Mouse (Mus musculus): ENCODE data around the gene Olfr494. TPM values are rescaled to one million over a fixed set of nuclear protein-coding genes. Genes with fewer than 3 reads are reported as not detected.

Gene Olfr494
- not detected in 2 replicates for polyA plus RNA-seq (2016; fragmentation: Nextera tagmentation; extraction: Ambion mirVana)

DNA sequence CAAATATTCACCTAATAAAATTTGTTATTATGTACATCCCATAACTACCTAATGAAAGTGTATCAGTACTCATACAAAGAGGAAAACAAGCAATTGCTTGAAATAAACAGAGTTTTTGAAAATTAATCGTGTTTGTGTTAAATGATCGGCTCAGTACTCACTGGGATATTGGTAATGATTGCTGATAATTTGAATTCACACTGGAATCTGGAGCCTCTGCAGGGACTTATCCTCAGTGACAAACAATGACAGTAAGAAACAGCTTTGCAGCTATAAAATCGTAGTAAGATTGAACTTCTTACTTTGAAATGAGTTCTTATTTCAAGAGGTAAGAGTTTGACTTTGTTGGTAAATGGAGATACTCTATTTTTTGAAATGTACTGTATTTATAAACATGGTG lies at the start of gene Olfr494:
Olfr494 (plus strand) TSS at position 301 of the 400 bp plus-strand sequence.
- Histone ChIP-seq H3K36me3 (no peaks in the 10 kb centered on the region), H3K9me3 (replicated peaks) (no peaks in the 10 kb centered on the region), H3K27ac (no peak within 1 kb of the TSS), H3K4me1 (no peaks in the 10 kb centered on the region), H3K4me2 (no peak within 1 kb of the TSS), H3K4me3 (no peak within 1 kb of the TSS), H3K9ac (no peak within 1 kb of the TSS), H3K27me3 (replicated peaks) (no peaks in the 10 kb centered on the region)
- no peak for ATAC-seq
- 58% methylated on average over 3 of the region's 3 CpGs for WGBS (ENCODE audit: insufficient replicate concordance)

DNA sequence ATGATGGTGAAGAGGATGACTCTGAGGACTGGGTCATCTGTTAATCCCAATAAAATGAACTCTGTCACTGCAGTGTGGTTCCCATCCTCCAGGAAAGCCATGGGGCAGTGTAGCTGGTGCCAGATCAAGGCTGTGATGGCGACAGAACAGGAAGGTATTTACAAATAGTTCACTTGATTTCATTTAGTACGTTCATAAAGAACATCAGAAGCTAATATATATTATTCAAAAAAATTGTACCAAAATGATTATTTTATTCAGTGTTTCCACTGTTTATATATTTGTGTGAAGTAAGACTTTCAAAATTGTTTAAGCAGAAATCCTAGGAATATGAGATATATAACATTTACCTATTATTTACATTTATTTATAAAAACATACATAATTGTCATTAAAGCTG lies 41.6 kb upstream of the Olfr494 start, which contains the start of gene Olfr492:
Olfr492 (minus strand) TSS at position 101 of the 400 bp plus-strand sequence.
- H3K36me3 ChIP-seq, result no peaks in the 10 kb centered on the region
- H3K4me1 ChIP-seq, result no peaks in the 10 kb centered on the region
- no peaks in the 10 kb centered on the region for H3K9me3 ChIP-seq (replicated peaks)
- no peak within 1 kb of the TSS for H3K9ac ChIP-seq
- H3K4me3 ChIP-seq, result no peak within 1 kb of the TSS
- ATAC-seq, result no peak
- H3K27ac ChIP-seq, result no peak within 1 kb of the TSS
- 51% methylated on average over 2 of the region's 2 CpGs for WGBS (ENCODE audit: insufficient replicate concordance)
- no peaks in the 10 kb centered on the region for H3K27me3 ChIP-seq (replicated peaks)
- H3K4me2 ChIP-seq, result no peak within 1 kb of the TSS

DNA sequence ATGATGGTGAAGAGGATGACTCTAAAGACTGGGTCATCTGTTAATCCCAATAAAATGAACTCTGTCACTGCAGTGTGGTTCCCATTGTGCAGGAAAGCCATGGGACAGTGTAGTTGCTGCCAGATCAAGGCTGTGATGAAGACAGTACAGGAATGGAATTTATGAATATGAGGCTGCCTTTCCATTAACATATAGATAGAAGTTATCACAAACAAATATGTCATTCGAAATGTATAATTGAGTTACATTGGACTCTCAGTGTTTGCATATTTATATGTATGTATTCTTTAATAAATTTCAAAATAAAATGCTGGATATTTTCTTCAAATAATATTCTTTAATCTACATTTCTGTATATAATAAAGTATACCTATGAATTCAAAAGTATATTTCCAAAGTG lies 18.3 kb upstream of the Olfr494 start, which contains the start of gene Olfr493:
Olfr493 (minus strand) TSS at position 101 of the 400 bp plus-strand sequence.
- ATAC-seq, result no peak
- H3K27me3 ChIP-seq (replicated peaks), result no peaks in the 10 kb centered on the region
- H3K27ac ChIP-seq, result no peak within 1 kb of the TSS
- no peak within 1 kb of the TSS for H3K9ac ChIP-seq
- no peak within 1 kb of the TSS for H3K4me3 ChIP-seq
- WGBS (ENCODE audit: insufficient replicate concordance), result 30% methylated on average over 1 of the region's 1 CpGs
- no peak within 1 kb of the TSS for H3K4me2 ChIP-seq
- no peaks in the 10 kb centered on the region for H3K9me3 ChIP-seq (replicated peaks)
- H3K4me1 ChIP-seq, result no peaks in the 10 kb centered on the region
- H3K36me3 ChIP-seq, result no peaks in the 10 kb centered on the region

DNA sequence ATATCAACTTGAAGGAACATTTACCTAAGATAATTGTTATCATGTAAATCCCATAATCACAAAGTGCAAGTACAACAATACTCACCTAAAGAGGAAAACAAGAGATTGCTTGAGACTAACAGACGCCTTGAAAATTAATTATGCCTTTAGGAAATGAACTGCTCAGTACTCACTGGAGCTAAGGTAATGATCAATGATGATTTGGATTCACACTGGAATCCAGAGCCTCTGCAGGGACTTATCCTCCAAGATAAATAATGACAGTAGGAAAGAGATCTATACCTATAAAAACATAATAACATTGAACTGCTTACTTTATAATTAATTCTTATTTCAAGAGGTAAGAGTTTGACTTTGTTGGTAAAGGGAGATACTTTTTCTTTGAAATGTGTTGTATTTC lies 27.7 kb downstream of the Olfr494 start, which contains the start of gene Olfr495:
Olfr495 (plus strand) TSS at position 301 of the 400 bp plus-strand sequence.
- no peak within 1 kb of the TSS for H3K4me3 ChIP-seq
- WGBS (ENCODE audit: insufficient replicate concordance), result 51% methylated on average over 1 of the region's 1 CpGs
- H3K9ac ChIP-seq, result no peak within 1 kb of the TSS
- no peak within 1 kb of the TSS for H3K27ac ChIP-seq
- no peak within 1 kb of the TSS for H3K4me2 ChIP-seq
- no peak for ATAC-seq
- no peaks in the 10 kb centered on the region for H3K27me3 ChIP-seq (replicated peaks)
- H3K4me1 ChIP-seq, result no peaks in the 10 kb centered on the region
- no peaks in the 10 kb centered on the region for H3K9me3 ChIP-seq (replicated peaks)
- H3K36me3 ChIP-seq, result no peaks in the 10 kb centered on the region

Other genes with a start within 250 kb of the Olfr494 start
- gene Olfr484, start 237.9 kb upstream of the Olfr494 start, polyA plus RNA-seq (2016; fragmentation: Nextera tagmentation; extraction: Ambion mirVana), result not detected in 2 replicates
- gene Olfr485, start 205.5 kb upstream of the Olfr494 start, polyA plus RNA-seq (2016; fragmentation: Nextera tagmentation; extraction: Ambion mirVana), result not detected in 2 replicates
- not detected in 2 replicates for gene Olfr486, start 192.6 kb upstream of the Olfr494 start, polyA plus RNA-seq (2016; fragmentation: Nextera tagmentation; extraction: Ambion mirVana)
- gene Olfr487, start 150.7 kb upstream of the Olfr494 start, polyA plus RNA-seq (2016; fragmentation: Nextera tagmentation; extraction: Ambion mirVana), result not detected in 2 replicates
- not detected in 2 replicates for gene Olfr488, start 107.0 kb upstream of the Olfr494 start, polyA plus RNA-seq (2016; fragmentation: Nextera tagmentation; extraction: Ambion mirVana)
- not detected in 2 replicates for gene Olfr490, start 76.4 kb upstream of the Olfr494 start, polyA plus RNA-seq (2016; fragmentation: Nextera tagmentation; extraction: Ambion mirVana)
- not detected in 2 replicates for gene Olfr491, start 51.9 kb upstream of the Olfr494 start, polyA plus RNA-seq (2016; fragmentation: Nextera tagmentation; extraction: Ambion mirVana)
- gene Olfr492, start 41.7 kb upstream of the Olfr494 start, polyA plus RNA-seq (2016; fragmentation: Nextera tagmentation; extraction: Ambion mirVana), result not detected in 2 replicates
- not detected in 2 replicates for gene Olfr493, start 18.4 kb upstream of the Olfr494 start, polyA plus RNA-seq (2016; fragmentation: Nextera tagmentation; extraction: Ambion mirVana)
- gene Olfr495, start 27.8 kb downstream of the Olfr494 start, polyA plus RNA-seq (2016; fragmentation: Nextera tagmentation; extraction: Ambion mirVana), result not detected in 2 replicates
- not detected in 2 replicates for gene Olfr497, start 55.1 kb downstream of the Olfr494 start, polyA plus RNA-seq (2016; fragmentation: Nextera tagmentation; extraction: Ambion mirVana)
- not detected in 2 replicates for gene Olfr498, start 100.0 kb downstream of the Olfr494 start, polyA plus RNA-seq (2016; fragmentation: Nextera tagmentation; extraction: Ambion mirVana)
- not detected in 2 replicates for gene Olfr502, start 159.7 kb downstream of the Olfr494 start, polyA plus RNA-seq (2016; fragmentation: Nextera tagmentation; extraction: Ambion mirVana)
- not detected in 2 replicates for gene Olfr503, start 179.2 kb downstream of the Olfr494 start, polyA plus RNA-seq (2016; fragmentation: Nextera tagmentation; extraction: Ambion mirVana)
- not detected in 2 replicates for gene Olfr504, start 200.5 kb downstream of the Olfr494 start, polyA plus RNA-seq (2016; fragmentation: Nextera tagmentation; extraction: Ambion mirVana)
- gene Olfr506, start 245.5 kb downstream of the Olfr494 start, polyA plus RNA-seq (2016; fragmentation: Nextera tagmentation; extraction: Ambion mirVana), result not detected in 2 replicates

Data from liver, embryonic 12.5 days (tissue).